Mouse (Mus musculus) liver, postnatal 0 days (tissue): ENCODE data around the gene Nbeal1. TPM values are rescaled to one million over a fixed set of nuclear protein-coding genes. Genes with fewer than 3 reads are reported as not detected.
A peak's percentile ranks its signal among the peaks of the same experiment; 100 is the strongest.

Experiments used
- ATAC-seq: fragments of 200-750 bp; cut with Nextera tagmentation; 2 replicates; pipeline ENCODE4 v1.8.0; 2017; ENCODE audit warnings: mild to moderate bottlenecking, moderate library complexity
- DNase-seq: peaks from one replicate; pipeline ENCODE4 v3.0.0-alpha.2; 2016
- H3K27ac ChIP-seq: fragments of 300-500 bp; sonication (generic); 2 replicates; pipeline ENCODE4 v1.5.1; 2014; ENCODE audit warnings: antibody characterized with exemption, moderate library complexity, mild to moderate bottlenecking, low read depth
- H3K27me3 ChIP-seq: fragments of 300-500 bp; sonication (generic); 2 replicates; pipeline ENCODE4 v1.6.1; 2014; ENCODE audit warnings: low read length, control low read depth, mixed read lengths; ENCODE audit not compliant: insufficient read depth
- H3K36me3 ChIP-seq: fragments of 300-500 bp; sonication (generic); replicated peaks from 2 replicates; pipeline ENCODE4 v1.6.1; 2014; ENCODE audit warnings: mild to moderate bottlenecking, control low read depth, low read length, moderate library complexity, mixed read lengths; ENCODE audit not compliant: insufficient read depth
- H3K4me1 ChIP-seq: fragments of 300-500 bp; sonication (generic); 2 replicates; pipeline ENCODE4 v1.6.1; 2014; ENCODE audit warnings: antibody characterized with exemption, mild to moderate bottlenecking, control low read depth; ENCODE audit not compliant: insufficient read depth
- H3K4me2 ChIP-seq: fragments of 300-500 bp; sonication (generic); 2 replicates; pipeline ENCODE4 v1.6.1; 2014; ENCODE audit warnings: low read depth, mild to moderate bottlenecking, low read length, moderate library complexity, mixed read lengths
- H3K4me3 ChIP-seq: fragments of 300-500 bp; sonication (generic); 2 replicates; pipeline ENCODE4 v1.5.1; 2014; ENCODE audit warnings: low read depth, low read length
- H3K9ac ChIP-seq: fragments of 300-500 bp; sonication (generic); replicated peaks from 2 replicates; pipeline ENCODE4 v1.6.1; 2014; ENCODE audit warnings: mild to moderate bottlenecking, moderate library complexity
- H3K9me3 ChIP-seq: fragments of 300-500 bp; sonication (generic); 2 replicates; pipeline ENCODE4 v1.6.1; 2016; ENCODE audit warnings: mild to moderate bottlenecking, control low read depth, low read length, mixed read lengths
- CTCF ChIP-seq: sonication (generic); IDR thresholded peaks from 2 replicates; pipeline ENCODE4 v1.5.1; 2016; ENCODE audit warnings: antibody characterized with exemption, low read depth
- EP300 ChIP-seq: IDR thresholded peaks from 2 replicates; pipeline ENCODE4 v1.6.1; 2016; ENCODE audit warnings: antibody characterized with exemption, low read depth, mild to moderate bottlenecking
- WGBS: fragments of 180-500 bp; shearing (Covaris S2); extraction: QIAGEN DNeasy Blood & Tissue Kit; methylation state at CpG from one replicate; pipeline ENCODE4 v1.1.7; 2014; ENCODE audit not compliant: insufficient replicate concordance; 5-methylcytosine and 5-hydroxymethylcytosine counted together
- polyA plus RNA-seq: library from polyadenylated mRNA; unstranded; fragments of >200 nt; fragmentation: Nextera tagmentation; extraction: Ambion mirVana; gene quantifications from 2 replicates; pipeline ENCODE4 v1.2.1, GENCODE M21; 2015

Gene Nbeal1
- polyA plus RNA-seq, 1 experiment from 2014 or later, result 2.6 TPM

DNA sequence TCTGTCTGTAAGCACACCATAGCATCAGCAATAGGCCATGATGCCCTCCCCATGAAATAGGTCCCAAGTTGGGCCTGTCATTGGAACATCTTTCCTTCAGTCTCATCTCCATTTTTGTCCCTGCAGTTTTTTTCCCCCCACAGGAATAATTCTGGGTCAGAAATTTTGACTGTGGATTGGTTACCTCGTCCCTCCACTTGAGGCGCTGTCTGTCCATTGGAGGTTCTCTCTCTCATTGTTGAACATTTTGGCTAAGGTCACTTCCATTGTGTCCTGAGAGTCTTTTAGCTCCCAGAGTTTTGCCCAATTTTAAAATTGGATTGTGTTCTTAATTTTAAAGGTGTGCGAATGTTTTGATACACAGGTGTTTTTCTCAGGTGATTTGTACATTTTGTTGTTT lies 16.4 kb downstream of the Nbeal1 start:
- no peaks in the 10 kb centered on the region for H3K27me3 ChIP-seq
- H3K4me2 ChIP-seq, result no peak overlapping the region
- H3K27ac ChIP-seq, result no peak overlapping the region
- no peak overlapping the region for H3K4me3 ChIP-seq
- TF ChIP-seq EP300, result no peak
- TF ChIP-seq CTCF, result peak; percentile 49
- no peak overlapping the region for H3K9ac ChIP-seq
- peaks cover 9% of the 10 kb centered on the region for H3K36me3 ChIP-seq
- no peaks in the 10 kb centered on the region for H3K4me1 ChIP-seq
- 81% methylated on average over 3 of the region's 3 CpGs for WGBS
- H3K9me3 ChIP-seq, result no peaks in the 10 kb centered on the region
- no peak for ATAC-seq
- no peak for DNase-seq

DNA sequence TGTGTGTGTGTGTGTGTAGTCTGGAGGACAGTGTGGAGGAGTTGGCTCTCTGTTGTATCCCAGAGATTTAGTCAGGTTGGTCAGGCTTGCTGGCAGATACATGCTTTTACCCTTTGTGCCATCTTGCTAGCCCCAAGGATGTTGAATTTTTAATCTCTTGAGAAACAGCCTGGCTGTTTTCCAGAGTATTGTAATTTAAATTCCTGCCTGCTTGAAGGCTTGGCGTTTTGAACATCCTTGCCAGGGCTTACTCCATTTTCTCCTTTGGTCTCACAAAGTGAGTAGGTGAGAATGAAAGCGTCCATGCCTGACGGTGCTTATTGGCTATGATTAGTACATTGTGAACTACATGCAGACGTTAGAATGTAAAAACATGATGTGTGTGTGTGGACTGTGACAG lies 18.6 kb downstream of the Nbeal1 start:
- ATAC-seq, result no peak
- Histone ChIP-seq H3K4me3 (no peak overlapping the region), H3K27me3 (no peaks in the 10 kb centered on the region), H3K27ac (no peak overlapping the region), H3K4me2 (no peak overlapping the region), H3K36me3 (peaks cover 24% of the 10 kb centered on the region), H3K9me3 (no peaks in the 10 kb centered on the region), H3K9ac (no peak overlapping the region), H3K4me1 (no peaks in the 10 kb centered on the region)
- no peak for DNase-seq
- TF ChIP-seq CTCF (no peak), EP300 (no peak)
- WGBS, result 83% methylated on average over 4 of the region's 4 CpGs

DNA sequence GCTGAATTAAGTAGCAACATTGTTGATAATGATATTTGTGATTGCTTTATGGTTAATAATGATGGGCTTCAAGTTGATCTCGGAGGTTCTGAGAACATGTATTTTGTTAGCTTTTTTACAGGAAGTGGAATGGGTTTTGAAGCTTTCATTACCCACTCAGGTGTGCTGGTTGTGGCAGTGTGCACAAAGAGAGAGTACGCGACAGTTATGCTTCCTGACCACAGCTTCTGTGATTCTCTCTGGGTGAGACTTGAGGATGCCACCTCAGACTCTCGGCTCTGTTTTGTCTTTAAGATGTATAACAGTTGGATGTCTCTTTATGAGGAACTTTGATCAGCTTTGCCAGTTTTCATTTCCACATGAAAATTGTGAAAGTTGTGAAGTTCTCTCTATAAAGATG lies 55.9 kb downstream of the Nbeal1 start:
- no peak overlapping the region for H3K4me3 ChIP-seq
- H3K4me1 ChIP-seq, result no peaks in the 10 kb centered on the region
- peaks cover 4% of the 10 kb centered on the region; the same call in 1 of the 2 replicates for H3K36me3 ChIP-seq
- no peak overlapping the region for H3K9ac ChIP-seq
- TF ChIP-seq CTCF (no peak), EP300 (no peak)
- no peak overlapping the region for H3K27ac ChIP-seq
- H3K4me2 ChIP-seq, result no peak overlapping the region
- DNase-seq (no peak), ATAC-seq (no peak)
- no peaks in the 10 kb centered on the region for H3K9me3 ChIP-seq
- no peaks in the 10 kb centered on the region for H3K27me3 ChIP-seq
- WGBS, result 84% methylated on average over 4 of the region's 4 CpGs

DNA sequence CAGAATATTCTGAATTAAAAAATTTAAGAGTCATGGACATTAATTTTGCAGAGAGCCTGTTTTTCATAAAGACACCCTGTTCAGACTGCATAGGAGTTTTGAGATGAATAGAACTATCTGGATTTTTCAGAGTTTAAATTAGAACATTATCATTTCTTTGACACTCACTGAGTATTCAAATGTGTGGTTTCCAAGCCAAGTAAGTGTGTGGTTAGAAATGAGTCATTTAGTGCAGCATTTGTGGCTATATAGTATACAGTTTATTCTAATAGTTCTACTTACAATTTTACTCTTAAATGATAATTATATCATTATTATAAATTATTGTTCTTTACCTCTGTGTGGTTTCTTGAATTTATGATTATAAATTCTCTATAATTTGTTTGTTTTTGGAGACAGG lies 60.0 kb downstream of the Nbeal1 start:
- H3K4me2 ChIP-seq, result no peak overlapping the region
- DNase-seq (no peak), ATAC-seq (no peak)
- H3K4me3 ChIP-seq, result no peak overlapping the region
- no peaks in the 10 kb centered on the region for H3K4me1 ChIP-seq
- no peak overlapping the region for H3K9ac ChIP-seq
- TF ChIP-seq CTCF, result no peak
- TF ChIP-seq EP300, result no peak
- H3K27ac ChIP-seq, result no peak overlapping the region
- H3K36me3 ChIP-seq, result peaks cover 11% of the 10 kb centered on the region
- H3K27me3 ChIP-seq, result no peaks in the 10 kb centered on the region
- H3K9me3 ChIP-seq, result no peaks in the 10 kb centered on the region

DNA sequence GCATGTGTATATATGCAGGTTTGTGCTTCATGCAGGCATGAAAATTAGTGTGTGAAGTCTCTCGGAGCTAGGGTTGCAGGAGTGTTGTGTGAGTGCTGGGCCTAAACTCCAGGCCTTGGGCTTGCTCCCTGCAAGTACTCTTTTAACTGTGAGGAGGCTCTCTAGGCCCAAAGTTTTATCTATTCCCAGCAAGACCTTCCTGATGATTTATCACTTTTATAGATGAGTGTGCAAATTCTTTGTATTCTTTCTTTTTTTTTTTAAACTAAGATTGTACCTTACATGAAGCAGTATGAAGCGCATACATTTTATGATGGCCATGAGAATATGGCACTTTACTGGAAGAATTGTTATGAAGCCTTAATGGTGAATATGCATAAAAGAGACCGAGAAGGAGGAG lies 87.7 kb downstream of the Nbeal1 start:
- Histone ChIP-seq H3K4me1 (no peaks in the 10 kb centered on the region), H3K9me3 (no peaks in the 10 kb centered on the region), H3K4me2 (no peak overlapping the region), H3K4me3 (no peak overlapping the region), H3K9ac (no peak overlapping the region), H3K27ac (no peak overlapping the region), H3K27me3 (no peaks in the 10 kb centered on the region), H3K36me3 (peaks cover 7% of the 10 kb centered on the region; the same call in 1 of the 2 replicates)
- 84% methylated on average over 3 of the region's 3 CpGs for WGBS
- DNase-seq (no peak), ATAC-seq (no peak)
- TF ChIP-seq CTCF (no peak), EP300 (no peak)

DNA sequence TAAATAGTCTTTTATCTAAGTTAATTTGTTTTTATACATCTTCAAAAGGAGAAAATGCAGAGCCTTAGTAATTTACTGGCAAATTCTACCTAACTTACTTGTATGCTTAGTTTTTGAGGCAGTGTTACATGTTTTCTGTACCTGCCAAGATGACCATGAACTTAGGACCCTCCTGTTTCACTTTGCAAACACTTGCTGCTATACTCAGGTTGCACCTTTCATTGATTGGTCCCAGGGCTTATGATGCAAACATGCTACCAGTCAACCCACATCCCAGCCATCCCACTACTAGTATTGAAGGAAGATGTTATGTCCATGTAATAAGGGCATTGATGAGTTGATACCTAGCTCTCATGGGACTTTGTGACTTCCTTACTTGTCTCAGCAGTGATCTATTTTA lies 88.9 kb downstream of the Nbeal1 start:
- H3K4me2 ChIP-seq, result no peak overlapping the region
- no peaks in the 10 kb centered on the region for H3K9me3 ChIP-seq
- H3K4me1 ChIP-seq, result no peaks in the 10 kb centered on the region
- H3K9ac ChIP-seq, result no peak overlapping the region
- H3K4me3 ChIP-seq, result no peak overlapping the region
- peak; percentile 98 for ATAC-seq
- no peaks in the 10 kb centered on the region for H3K27me3 ChIP-seq
- peak; percentile 19 for DNase-seq
- TF ChIP-seq EP300 (no peak), CTCF (no peak)
- H3K27ac ChIP-seq, result peak overlapping the region; percentile 63; the same call in 1 of the 2 replicates
- H3K36me3 ChIP-seq, result peaks cover 6% of the 10 kb centered on the region; the same call in 1 of the 2 replicates

DNA sequence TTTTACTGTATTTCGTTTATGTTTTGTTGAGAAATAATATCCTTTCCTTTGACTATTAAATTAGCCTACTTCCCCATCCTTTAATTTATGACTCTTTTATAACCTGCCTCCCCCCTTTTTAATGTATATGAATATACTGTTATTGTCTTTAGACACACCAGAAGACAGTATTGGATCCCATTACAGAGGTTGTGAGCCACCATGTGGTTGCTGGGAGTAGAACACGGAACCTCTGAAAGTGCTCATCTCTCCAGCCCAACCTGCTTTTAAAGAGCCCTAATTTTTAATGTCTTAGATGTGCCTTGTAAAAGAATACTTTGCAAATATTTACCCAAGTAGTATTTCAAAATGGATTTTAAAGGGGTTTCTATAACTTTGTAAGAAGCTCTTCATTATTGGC lies 92.1 kb downstream of the Nbeal1 start:
- no peak for DNase-seq
- TF ChIP-seq CTCF (peak; percentile 50), EP300 (no peak)
- Histone ChIP-seq H3K9me3 (no peaks in the 10 kb centered on the region), H3K9ac (no peak overlapping the region), H3K4me3 (no peak overlapping the region), H3K27me3 (no peaks in the 10 kb centered on the region), H3K4me1 (no peaks in the 10 kb centered on the region), H3K36me3 (peaks cover 13% of the 10 kb centered on the region; the same call in 1 of the 2 replicates), H3K27ac (no peak overlapping the region), H3K4me2 (no peak overlapping the region)
- ATAC-seq, result no peak
- WGBS, result 61% methylated on average over 2 of the region's 2 CpGs
